In genomic region chr7:100931926-100932480, GRCm38 (mm10) we compare ENCODE assay signal across 8 mouse cellular contexts. TPM values are rescaled to one million over a fixed set of nuclear protein-coding genes. Genes with fewer than 3 reads are reported as not detected.
DNase-seq lines count a peak whose midpoint lies in the region; ATAC-seq and TF ChIP-seq lines count a peak whose summit lies in the region.
"Had no signal": no experiment of that assay in that cellular context is flagged by ENCODE, and none has a peak within 500 bp of the region (broad histone marks: within the 10 kb centered on the region; RNA-seq: fewer than 3 reads in every experiment).

Arhgef17 (minus strand) TSS chr7:100932107.

- no peaks in the 10 kb centered on the region for H3K9me3 ChIP-seq in ES-Bruce4 (replicated peaks; ENCODE audit: control insufficient read depth, insufficient read depth, low read length, poor library complexity, severe bottlenecking)
- no peaks in the 10 kb centered on the region for H3K9me3 ChIP-seq in forebrain, embryonic 10.5 days
- no peaks in the 10 kb centered on the region for H3K9me3 ChIP-seq in heart, postnatal 0 days (replicated peaks; ENCODE audit: control insufficient read depth, low read length)
- H3K9me3 ChIP-seq in midbrain, embryonic 12.5 days = no peaks in the 10 kb centered on the region

- peak; percentile 98 for DNase-seq in R1 (ENCODE audit: low read depth, low spot score)
- peak; percentile 93 for DNase-seq in forebrain, embryonic 10.5 days (ENCODE audit: extremely low spot score, low spot score)
- peak; percentile 73 for DNase-seq in heart, postnatal 0 days (ENCODE audit: low spot score)
- peak in 1 of 2 experiments; percentile 82 for DNase-seq in left cerebral cortex, postnatal 10 days (ENCODE audit: extremely low spot score in 1 of 2, low spot score in 2 of 2)
- DNase-seq in urinary bladder, postnatal 36 days (ENCODE audit: low spot score in 2 of 2) = peak; percentile 43 to 47

- TF ChIP-seq POLR2A in ES-Bruce4 (IDR thresholded peaks at IDR 0.05; ENCODE audit: insufficient read depth, low read length) = peak; percentile 56

- H3K4me2 ChIP-seq in heart, postnatal 0 days (ENCODE audit: low read depth, low read length) = peak within 1 kb of the TSS; percentile 69
- peak within 1 kb of the TSS; percentile 88 for H3K4me2 ChIP-seq in midbrain, embryonic 12.5 days (replicated peaks)

- WGBS in forebrain, embryonic 10.5 days = under 1% methylated on average over 34 of the region's 35 CpGs
- WGBS in heart, postnatal 0 days = under 1% methylated on average over 34 of the region's 35 CpGs
- under 1% methylated on average over 35 of the region's 35 CpGs for WGBS in midbrain, embryonic 12.5 days

- no peaks in the 10 kb centered on the region for H3K36me3 ChIP-seq in ES-Bruce4 (ENCODE audit: control insufficient read depth, insufficient read depth, low read length, poor library complexity, severe bottlenecking)
- H3K36me3 ChIP-seq in forebrain, embryonic 10.5 days (replicated peaks) = peaks cover 26% of the 10 kb centered on the region
- no peaks in the 10 kb centered on the region for H3K36me3 ChIP-seq in heart, postnatal 0 days (replicated peaks; ENCODE audit: control insufficient read depth, insufficient read depth, low read length)
- H3K36me3 ChIP-seq in midbrain, embryonic 12.5 days = no peaks in the 10 kb centered on the region

- H3K4me1 ChIP-seq in ES-Bruce4 (ENCODE audit: control insufficient read depth, insufficient read depth, low read length) = peaks cover 1% of the 10 kb centered on the region
- H3K4me1 ChIP-seq in forebrain, embryonic 10.5 days = peaks cover 62% of the 10 kb centered on the region
- peaks cover 28% of the 10 kb centered on the region for H3K4me1 ChIP-seq in heart, postnatal 0 days (ENCODE audit: control insufficient read depth, insufficient read depth)
- peaks cover 59% of the 10 kb centered on the region for H3K4me1 ChIP-seq in midbrain, embryonic 12.5 days

- peak; percentile 51 for ATAC-seq in heart, postnatal 0 days (ENCODE audit: insufficient read depth, low read depth)
- ATAC-seq in midbrain, embryonic 12.5 days (ENCODE audit: low FRiP score, low read depth) = peak; percentile 77

- peak within 1 kb of the TSS; percentile 95 for H3K9ac ChIP-seq in ES-Bruce4 (ENCODE audit: low read depth, poor library complexity, severe bottlenecking)
- peak within 1 kb of the TSS; percentile 77 for H3K9ac ChIP-seq in heart, postnatal 0 days (replicated peaks; ENCODE audit: low read depth, low read length)
- H3K9ac ChIP-seq in midbrain, embryonic 12.5 days (replicated peaks) = peak within 1 kb of the TSS; percentile 73

- no peak for TF ChIP-seq EP300 in ES-Bruce4 (IDR thresholded peaks at IDR 0.05; ENCODE audit: insufficient read depth, low read depth, low read length)
- TF ChIP-seq EP300 in heart, postnatal 0 days (IDR thresholded peaks at IDR 0.05; ENCODE audit: low read depth) = no peak

- no peak for TF ChIP-seq CTCF in ES-Bruce4 (IDR thresholded peaks at IDR 0.05; ENCODE audit: low read depth, low read length)
- TF ChIP-seq CTCF in heart, postnatal 0 days (IDR thresholded peaks at IDR 0.05; ENCODE audit: low read depth) = no peak

- peak within 1 kb of the TSS; percentile 66 for H3K4me3 ChIP-seq in ES-Bruce4 (ENCODE audit: low read depth, low read length)
- H3K4me3 ChIP-seq in forebrain, embryonic 10.5 days = peak within 1 kb of the TSS; percentile 84
- peak within 1 kb of the TSS; percentile 68 for H3K4me3 ChIP-seq in heart, postnatal 0 days (ENCODE audit: low read depth, low read length)
- peak within 1 kb of the TSS; percentile 57 for H3K4me3 ChIP-seq in midbrain, embryonic 12.5 days

- H3K27me3 ChIP-seq in ES-Bruce4 (ENCODE audit: control insufficient read depth, insufficient read depth, low read length, poor library complexity, severe bottlenecking) = no peaks in the 10 kb centered on the region
- peaks cover 34% of the 10 kb centered on the region for H3K27me3 ChIP-seq in forebrain, embryonic 10.5 days (ENCODE audit: poor library complexity, severe bottlenecking)
- no peaks in the 10 kb centered on the region for H3K27me3 ChIP-seq in heart, postnatal 0 days (ENCODE audit: control insufficient read depth, insufficient read depth, low read length)
- peaks cover 37% of the 10 kb centered on the region for H3K27me3 ChIP-seq in midbrain, embryonic 12.5 days

- intact Hi-C loops in left cerebral cortex, postnatal 10 days (cut with DNase I) = loop anchor here (2.0 kb wide), 1 partner anchor 25 kb away; no protein-coding TSS in a partner anchor

- peak within 1 kb of the TSS; percentile 52 for H3K27ac ChIP-seq in ES-Bruce4 (ENCODE audit: insufficient read depth, low read length)
- H3K27ac ChIP-seq in forebrain, embryonic 10.5 days = peak within 1 kb of the TSS; percentile 98
- peak within 1 kb of the TSS; percentile 90 for H3K27ac ChIP-seq in heart, postnatal 0 days (ENCODE audit: low read depth)
- peak within 1 kb of the TSS; percentile 90 for H3K27ac ChIP-seq in midbrain, embryonic 12.5 days (replicated peaks)

RNA-seq across cellular contexts. Expression of gene Arhgef17, which starts in this region (rescaled TPM):
- 21.0 and 25.5 TPM in 2 replicates for polyA plus RNA-seq in ES-Bruce4 (2011; ENCODE audit: insufficient read depth, insufficient read length, low read depth, missing spikeins)
- 6.5 TPM in 2 replicates for polyA plus RNA-seq in forebrain, embryonic 10.5 days (2016; fragmentation: Nextera tagmentation; extraction: Ambion mirVana)
- 28.4 and 42.3 TPM in 2 replicates for total RNA-seq in heart, postnatal 0 days (2014; rRNA removed; ENCODE audit: low replicate concordance)
- 2.6 and 2.8 TPM in 2 replicates for polyA plus RNA-seq in heart, postnatal 0 days (2015; fragmentation: Nextera tagmentation; extraction: Ambion mirVana)
- total RNA-seq in left cerebral cortex, postnatal 10 days (2021) = 10 to 100 TPM; 58.2 to 59.6 TPM
- polyA plus RNA-seq in midbrain, embryonic 12.5 days (2016; fragmentation: Nextera tagmentation; extraction: Ambion mirVana) = 7.1 and 7.9 TPM in 2 replicates
- total RNA-seq: neutrophil, adult 5-6 weeks had no signal
